Mouse (Mus musculus) stomach, postnatal 0 days (tissue): ENCODE measurements around the gene Hmga2.

Experiments used
- CTCF ChIP-seq: IDR thresholded peaks from 2 replicates; pipeline ENCODE4 v1.5.1; 2016; ENCODE audit warnings: antibody characterized with exemption, low read depth, mild to moderate bottlenecking, moderate library complexity
- EP300 ChIP-seq: optimal IDR thresholded peaks from 2 replicates; pipeline ENCODE3; 2016; ENCODE audit warnings: antibody characterized with exemption

- TF ChIP-seq EP300 = no peak
- TF ChIP-seq CTCF = no peak
These were observed 81.5 kb downstream of the Hmga2 start for GRCm38 (mm10) chr10:120394740-120395139.
